Mouse (Mus musculus): ENCODE results near the gene Il27ra.

Il27ra gene

DNA sequence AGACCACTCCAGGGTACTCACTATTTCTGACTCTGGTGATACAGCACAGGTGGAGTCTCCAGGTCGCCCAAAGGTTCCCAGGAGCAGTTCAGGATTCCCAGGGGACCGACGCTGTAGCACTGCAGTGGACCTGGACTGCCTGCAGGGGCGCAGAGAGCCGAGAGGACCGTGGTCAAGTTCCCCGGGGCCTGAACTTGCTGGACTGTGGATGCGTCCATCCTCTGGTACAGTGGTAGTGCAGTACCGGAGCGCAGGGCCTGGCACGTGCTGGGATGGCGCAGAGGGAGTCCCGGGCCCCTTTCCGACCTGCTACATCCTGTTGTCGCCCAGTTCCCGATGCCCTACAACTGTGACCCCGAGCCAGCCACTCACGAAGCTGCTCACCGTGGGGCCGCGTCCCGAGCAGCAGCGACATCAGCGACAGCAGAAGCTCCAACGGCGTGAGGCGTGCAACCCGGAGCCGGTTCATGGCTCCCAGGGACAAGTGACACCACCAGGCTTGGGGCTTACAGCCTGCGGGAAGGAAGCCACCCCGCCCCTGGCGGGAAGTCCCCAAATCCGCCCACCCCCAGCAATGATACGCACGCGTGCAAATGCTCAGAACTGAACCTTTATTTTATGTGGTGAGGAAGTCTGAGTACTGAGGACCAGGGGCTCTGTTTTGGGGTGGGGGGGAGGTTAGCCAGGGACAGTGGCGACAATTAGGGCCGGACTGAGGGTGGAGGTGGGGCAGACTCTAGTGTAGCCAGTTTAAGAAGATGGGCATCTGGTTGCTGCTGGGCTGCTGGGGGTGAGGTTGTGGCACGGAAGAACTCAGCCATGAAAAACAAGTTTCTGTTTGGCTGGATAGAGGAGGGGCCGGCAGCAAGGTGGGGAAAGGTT, at the start of gene Il27ra:
Gene Il27ra, minus strand, starts transcription at position 524 of the 882 bp plus-strand sequence.
- DNase-seq (ENCODE audit: low spot score in 2 of 2) = peak in 1 of 2 experiments; percentile 20

DNA sequence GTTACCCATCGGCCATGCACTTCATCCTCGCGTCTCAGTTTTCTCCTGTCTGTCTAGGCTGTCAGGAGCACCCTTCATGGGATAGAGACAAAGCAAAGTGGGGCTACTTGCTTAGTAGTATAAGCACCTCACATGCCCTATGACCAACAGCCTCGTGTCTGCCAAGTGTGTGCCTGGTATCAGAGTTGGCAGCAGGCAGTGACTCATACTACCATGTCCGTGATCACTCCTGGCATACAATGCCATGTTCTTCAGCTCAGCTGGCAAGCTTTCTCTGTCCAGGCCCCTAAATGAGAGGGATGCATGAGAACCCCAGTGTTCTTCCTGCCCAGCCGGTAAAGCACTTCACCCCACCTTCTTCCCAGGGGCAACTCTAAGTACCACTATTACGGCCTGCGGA, 48.2 kb upstream of the Il27ra start:
- DNase-seq (ENCODE audit: low spot score in 2 of 2) = no peak

DNA sequence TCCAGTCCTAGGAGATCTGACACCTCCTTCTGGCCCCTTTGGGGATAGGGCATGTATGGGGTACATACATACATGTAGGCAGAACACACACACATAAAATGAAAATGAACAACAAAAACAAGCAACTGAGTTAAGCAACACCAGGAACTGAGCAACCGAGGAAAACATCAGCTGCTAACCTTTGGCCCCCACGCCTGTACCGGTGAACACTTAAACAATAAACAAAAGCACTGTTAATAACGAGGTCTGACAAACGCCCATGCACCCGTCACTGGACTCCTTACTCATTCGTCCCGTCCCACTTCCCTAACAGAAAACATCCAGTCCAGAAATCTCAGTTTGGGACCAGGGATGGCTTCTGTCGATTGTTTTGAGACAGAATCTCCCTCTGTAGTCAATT, 46.9 kb upstream of the Il27ra start:
- DNase-seq (ENCODE audit: low spot score in 2 of 2) = no peak

DNA sequence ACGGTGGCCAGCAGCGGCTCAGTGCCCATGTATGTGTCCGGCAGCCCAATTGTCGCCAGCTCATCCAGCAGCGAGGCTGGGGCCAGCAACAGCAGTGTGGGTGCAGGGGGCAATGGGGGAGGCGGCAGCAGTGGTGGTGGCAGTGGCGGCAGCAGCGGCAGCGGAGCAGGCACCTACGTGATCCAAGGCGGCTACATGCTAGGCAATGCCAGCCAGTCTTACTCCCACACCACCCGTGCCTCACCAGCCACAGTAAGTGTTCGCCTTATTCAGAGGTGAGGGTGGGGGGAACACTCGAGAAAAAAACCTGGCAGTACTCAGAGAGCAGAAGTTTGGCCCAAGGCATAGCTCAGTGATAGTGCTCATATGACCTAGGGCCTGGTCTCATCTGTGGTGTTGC, 45.4 kb upstream of the Il27ra start:
- DNase-seq (ENCODE audit: low spot score in 2 of 2) = no peak

DNA sequence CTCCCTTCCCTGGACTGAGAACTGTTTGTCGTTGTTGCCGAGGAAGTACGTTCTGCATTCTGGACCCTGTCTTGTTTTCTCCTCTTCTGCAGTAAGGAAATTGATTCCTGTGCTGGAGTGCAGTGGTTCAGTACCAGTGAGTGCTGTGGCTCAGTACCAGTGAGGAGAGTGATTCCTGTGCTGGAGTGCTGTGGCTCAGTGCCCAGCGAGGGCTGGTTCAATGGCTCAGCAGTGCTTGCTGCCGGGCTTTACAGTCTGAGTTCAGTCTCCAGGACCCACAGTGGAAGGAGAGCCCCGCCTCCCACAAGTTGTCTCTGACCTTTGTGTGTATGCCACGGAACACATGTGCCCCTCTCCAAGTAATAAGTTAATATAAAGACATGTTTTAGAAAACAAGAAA, 44.8 kb upstream of the Il27ra start:
- DNase-seq (ENCODE audit: low spot score in 2 of 2) = no peak

DNA sequence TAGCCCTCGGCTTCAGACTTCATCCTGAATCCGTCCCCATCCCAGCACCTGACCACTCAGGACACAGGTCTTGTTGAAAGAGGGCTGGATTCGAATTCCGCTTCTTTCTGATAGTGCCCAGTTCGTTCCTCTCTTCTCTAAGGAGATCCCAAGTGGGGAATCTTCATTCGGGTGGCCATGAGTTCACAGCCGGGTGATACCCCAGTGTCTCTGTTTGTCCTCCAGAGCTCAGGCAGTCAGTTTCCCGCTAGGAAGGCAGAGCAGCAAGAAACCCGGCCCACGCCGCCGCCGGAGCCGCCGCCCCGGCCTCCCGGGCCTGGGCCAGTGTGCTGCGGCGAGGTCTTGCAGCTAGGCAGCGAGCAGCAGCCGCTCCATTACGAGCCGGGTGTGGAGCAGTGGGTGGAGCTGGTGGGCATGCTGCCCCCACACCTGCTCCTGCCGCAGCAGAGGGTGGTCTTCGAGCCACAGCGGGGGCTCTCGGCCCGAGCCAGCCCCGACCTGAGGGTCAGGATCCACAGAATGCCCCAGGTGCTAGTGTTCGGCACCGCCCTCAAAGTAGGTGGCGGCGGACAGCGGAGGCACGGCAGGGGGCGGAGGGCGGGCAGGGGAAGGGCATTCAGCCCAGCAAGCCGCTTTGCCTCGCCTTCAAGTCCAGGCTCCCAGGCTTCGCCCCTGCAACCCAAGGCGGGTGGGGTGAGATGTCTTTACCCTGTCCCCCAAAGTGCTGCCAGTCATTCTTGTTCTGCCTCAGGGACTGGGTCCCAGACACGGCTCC, 42.1 kb upstream of the Il27ra start:
- DNase-seq (ENCODE audit: low spot score in 2 of 2) = no peak

DNA sequence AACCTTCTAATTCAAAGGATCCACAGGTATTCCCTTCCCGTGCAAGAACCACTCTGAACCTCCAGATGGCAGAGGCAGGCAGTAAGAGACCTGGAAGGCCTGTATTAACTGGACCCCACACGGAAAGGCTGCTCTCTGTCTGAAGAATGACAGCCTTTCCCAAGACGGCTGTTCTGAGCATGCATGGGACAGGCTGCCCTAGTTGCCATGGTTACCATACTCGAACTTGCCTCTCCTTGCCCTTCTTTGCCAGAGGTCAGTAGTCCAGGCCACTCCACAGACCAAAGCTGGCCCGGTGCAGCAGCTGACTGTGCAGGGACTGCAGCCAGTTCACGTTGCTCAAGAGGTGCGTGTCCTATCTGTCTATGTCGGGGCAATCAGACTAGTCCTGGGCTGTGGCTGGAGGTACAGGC, 41.4 kb upstream of the Il27ra start:
- no peak for DNase-seq (ENCODE audit: low spot score in 2 of 2)

DNA sequence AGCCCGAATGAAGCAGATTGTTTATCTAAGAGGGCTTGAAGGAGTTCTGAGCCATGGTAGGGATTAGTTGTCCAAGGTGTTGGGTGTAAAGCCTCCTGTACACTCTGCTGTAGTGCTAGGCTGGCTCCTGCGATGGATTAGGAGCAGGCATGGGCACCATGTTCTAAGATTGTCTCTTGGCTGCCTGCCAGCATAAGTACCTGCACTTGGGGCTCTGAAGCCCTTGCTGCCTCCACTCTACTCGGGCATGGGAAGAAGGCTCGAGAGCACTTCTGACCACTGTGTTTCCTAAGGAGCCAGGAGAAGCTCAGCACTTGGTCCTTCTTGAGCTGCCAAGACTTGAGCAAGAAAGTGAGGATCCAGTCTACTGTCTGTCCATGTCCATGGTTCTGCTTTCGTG, 36.8 kb upstream of the Il27ra start:
- no peak for DNase-seq (ENCODE audit: low spot score in 2 of 2)

DNA sequence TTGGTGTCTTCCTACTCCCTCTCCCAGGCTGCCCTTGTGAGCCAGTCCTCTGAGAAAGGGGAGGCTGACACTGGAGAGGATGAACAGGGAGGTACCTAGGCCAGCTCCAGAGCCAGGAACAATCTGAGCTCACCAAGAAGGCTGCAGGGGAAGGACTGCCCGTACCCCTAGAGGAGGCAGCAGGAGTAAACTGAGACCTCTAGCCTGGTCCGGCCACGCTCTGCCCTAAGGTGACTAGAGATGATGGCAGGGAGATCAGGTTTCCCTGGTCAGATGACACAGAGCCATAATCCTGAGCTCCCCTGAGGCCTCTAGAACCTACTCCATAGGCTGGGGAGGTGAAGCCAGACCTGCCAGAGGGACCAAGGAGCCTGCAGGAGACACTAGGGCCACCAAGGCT, 34.5 kb upstream of the Il27ra start:
- DNase-seq (ENCODE audit: low spot score in 2 of 2) = no peak

DNA sequence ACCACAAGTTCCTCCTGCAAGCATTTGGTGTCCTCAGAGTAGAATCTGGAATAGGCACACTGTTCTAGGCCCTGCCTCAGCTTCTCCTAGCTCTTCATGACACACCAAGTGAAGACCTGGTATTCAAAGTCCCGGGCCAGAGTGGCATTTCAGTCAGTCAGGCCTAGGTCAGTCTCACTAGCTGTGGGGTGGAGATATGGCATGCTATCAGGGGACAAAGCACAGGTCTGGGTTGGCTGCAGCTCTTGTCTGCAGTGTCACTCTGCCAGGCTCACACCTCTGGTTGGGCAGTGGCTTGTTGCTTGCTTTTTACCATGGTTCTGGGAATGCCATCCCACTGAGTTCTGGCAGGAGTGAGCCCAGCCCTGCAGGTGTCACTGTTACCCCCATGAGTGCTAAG, 34.0 kb upstream of the Il27ra start:
- DNase-seq (ENCODE audit: low spot score in 2 of 2) = no peak

DNA sequence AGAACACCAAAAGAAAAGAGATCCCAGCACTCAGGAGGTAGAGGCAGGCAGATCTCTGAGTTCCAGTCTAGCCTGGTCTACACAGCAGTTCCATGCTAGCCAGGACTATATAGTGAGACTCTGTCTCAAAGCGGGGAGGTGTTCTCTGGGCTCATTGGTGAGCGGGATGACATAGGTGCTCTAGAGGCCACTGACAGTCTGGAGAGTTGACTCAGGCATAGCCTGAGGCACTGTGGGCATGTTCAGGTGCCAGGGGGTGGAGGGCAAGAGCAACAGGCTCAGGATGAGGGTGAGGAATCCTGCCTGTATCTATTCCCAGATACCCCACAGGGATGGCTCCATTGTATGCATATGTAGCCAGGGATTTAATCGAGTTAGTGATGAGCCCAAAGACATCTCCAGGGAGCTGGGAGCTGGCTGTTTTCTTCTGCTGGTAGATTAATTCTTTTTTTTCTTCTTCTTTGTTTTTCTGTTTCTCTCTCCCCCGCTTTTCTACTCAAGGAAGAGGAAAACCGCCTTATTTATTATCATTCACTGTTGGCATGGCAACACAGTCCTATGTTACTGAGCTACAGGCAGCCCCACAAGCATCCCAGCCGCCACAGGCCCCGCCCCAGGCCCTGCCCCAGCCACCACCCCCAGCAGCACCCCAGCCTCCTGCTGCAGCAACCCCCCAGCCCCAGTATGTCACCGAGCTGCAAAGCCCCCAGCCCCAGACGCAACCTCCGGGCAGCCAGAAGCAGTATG, 31.0 kb upstream of the Il27ra start:
- no peak for DNase-seq (ENCODE audit: low spot score in 2 of 2)

DNA sequence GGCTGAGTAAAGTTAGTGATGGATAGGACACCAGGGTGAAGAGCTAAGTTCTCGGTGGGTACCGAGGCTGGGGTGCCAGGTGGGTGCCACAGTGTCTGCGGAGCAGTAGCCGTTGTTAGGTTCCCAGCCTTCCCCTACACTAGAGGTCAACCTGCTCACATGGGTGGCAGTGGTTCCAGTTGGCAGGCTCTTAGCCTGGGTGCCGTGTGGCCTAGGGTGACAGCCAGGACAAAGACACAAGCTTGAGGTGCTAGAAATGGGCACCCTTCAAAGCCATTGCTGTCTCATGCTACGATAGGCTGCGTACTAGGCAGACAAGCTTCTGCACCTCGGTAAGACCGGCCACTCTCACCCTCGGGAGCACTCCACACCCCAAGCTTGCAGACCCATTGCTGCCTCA, 29.9 kb upstream of the Il27ra start:
- DNase-seq (ENCODE audit: low spot score in 2 of 2) = no peak

DNA sequence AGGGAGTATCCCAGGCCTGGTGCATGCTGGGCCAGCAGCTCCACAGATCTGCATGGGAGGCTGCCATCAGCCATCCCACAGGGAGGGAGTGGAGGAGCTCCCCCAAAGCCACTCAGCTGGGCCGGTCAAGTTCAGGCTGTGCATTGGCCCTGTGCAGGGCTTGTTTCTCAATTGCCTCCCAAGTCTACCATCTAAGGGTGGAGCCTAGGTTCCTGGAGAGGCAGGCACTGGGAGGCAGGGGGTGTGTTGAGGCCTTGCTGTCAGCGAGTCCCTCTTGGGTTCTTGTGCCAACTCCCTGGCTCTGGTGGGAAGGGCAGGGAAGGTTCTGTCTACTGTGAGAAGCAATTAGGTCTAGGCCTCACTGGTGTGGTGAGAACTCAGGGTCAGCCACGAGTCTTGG, 29.5 kb upstream of the Il27ra start:
- DNase-seq (ENCODE audit: low spot score in 2 of 2) = no peak

DNA sequence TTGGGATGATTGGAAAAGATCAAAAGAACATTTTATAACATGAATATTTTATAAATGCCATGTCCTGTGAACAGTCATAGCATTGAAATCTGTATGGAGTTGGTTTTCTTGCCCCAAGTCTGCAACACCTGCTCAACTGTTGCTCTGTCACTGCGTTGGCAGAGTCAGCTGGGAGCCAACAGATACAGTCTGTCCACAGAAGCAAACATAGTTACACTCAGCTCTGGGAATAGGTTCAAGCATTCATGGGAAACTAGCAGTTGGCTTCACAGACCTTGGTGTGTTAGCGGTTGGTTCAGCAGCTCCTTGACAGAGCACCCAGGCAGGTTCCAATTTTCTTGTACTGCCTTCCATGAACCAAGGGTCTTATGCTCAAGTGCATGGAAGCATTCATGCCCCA, 28.3 kb upstream of the Il27ra start:
- DNase-seq (ENCODE audit: low spot score in 2 of 2) = no peak

DNA sequence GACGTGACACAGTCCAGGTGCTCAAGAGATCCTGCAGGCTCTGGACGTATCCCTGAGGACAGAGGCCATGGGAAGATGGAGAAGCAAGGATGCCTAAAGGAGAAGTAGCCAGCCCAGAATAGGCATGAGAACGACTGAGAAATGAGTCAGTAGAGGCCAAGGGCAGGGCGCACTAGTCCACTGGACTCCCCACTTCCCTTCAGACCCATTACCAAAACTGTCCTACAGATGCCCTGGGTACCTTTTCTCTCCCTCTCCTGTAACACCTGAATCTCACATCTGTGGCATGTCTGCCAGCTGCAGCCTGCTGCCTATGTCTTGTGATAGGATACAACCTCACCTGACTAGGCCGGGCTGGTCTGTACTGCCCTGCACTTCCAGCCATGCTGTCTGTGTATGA, 27.9 kb upstream of the Il27ra start:
- DNase-seq (ENCODE audit: low spot score in 2 of 2) = no peak

DNA sequence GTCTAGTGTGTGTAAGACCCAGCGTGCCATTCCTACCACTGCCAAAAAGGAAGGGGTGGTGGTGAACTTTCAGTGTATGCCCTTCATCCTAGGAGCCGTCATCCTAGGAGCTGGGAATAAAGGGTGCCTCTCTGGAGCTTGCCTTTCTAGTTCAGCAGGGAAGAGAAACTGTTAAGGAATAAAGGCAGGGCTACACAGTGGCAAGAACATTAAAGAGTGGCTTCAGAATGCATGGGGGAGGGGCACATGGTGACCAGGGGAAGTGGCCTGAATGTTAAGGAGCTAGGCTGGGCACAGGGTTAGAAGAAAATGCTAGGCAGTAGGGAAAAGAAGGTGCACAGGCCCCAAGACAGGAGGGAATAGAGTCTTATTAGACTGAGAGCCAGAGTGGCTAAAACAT, 27.4 kb upstream of the Il27ra start:
- no peak for DNase-seq (ENCODE audit: low spot score in 2 of 2)

DNA sequence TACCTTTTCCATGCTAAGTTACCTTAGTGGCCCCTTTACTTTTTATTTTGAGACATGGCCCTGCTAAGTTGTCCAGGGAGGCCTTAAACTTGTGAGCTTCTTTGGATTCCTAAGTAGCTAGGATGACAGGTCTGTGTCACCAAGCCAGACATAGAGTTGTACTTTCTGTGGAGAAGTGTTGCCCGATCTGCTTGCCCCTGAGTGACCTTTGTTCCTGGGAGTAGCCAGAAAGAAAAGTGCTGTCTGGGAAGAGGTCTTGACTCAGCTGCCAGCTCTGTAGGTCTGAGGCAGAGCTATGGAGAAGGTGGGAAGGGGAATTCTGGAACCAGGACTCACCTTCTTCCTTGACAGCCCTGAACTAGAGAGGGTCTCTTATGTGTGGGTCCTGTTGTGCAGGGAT, 26.8 kb upstream of the Il27ra start:
- DNase-seq (ENCODE audit: low spot score in 2 of 2) = no peak

DNA sequence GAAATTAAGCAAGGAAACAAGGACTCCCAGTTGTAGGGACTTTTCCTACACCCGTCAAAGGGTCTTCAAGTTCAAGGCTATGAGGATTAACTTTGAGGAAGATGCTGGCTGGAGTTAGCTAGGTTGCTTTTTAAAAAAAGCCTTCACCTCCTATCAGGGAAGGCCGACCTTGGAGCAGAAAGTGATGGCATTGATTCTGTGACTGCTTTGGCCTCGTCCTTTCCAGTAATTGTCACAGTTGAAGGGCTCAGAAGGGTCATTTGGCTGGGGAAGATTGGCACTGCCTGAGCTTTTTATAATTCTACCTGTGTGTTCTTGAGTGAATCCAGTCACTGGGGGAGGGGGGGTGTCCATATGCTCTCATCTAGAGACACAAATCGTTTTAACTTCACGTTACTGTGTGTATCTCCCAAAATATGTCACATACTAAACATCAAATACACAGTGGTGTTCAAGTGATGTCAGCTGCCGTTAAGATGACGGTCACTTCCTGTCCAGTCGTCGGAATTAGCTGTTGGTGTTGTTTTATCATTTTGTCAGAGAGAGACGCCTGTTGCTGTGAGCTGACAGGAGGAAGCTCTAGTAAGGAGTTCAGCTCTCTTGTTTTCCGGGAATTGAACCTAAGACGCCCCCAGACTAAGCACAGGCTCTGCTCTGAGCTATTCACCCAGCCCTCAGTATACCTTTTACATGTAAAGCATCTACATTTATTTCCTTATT, 26.1 kb upstream of the Il27ra start:
- no peak for DNase-seq (ENCODE audit: low spot score in 2 of 2)

DNA sequence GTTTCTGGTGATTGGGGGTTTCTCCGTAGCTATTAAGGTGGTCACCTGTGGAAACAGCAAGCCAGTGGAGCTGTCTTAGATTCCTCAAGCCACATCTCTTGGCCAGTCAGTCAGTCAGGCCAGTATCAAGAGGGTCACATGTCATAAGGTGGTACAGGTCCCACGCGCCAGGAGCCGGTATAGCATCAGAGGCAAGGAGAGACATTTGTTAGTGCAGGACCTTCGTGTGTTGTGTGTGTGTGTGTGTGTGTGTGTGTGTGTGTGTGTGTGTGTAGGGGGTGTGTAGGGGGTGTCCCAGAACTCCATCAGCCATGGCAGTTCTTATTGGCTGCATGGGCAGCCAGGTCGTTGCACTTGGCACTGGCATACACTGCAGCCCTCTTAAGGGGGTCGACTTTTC, 25.5 kb upstream of the Il27ra start:
- DNase-seq (ENCODE audit: low spot score in 2 of 2) = no peak

DNA sequence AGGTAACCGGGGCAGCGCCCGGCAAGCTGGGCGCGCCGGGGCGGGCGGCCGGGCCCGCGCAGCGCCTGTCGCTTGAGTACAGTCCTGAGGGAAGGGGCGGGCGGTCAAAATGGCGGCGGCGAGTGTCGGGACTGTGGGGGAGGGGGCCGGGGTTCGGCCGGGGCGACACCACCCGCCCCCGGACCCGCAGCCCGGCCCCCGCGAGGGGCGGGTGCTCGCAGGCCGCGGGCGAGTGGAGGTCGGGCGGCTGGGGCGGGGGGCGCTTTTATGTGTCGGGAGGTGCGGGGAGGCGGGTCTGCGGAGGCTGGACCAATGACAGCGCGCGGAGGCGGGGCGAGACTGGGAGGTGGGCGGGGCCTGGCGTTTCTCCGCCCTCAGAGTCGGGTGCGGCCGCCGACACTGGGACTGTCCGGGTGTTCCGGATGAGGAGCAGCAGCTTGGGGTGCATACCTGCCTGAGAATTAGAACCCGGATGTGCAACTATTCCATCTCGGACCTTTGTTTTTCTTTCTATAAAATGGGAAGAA, 24.7 kb upstream of the Il27ra start:
- DNase-seq (ENCODE audit: low spot score in 2 of 2) = peak; percentile 93 to 94

DNA sequence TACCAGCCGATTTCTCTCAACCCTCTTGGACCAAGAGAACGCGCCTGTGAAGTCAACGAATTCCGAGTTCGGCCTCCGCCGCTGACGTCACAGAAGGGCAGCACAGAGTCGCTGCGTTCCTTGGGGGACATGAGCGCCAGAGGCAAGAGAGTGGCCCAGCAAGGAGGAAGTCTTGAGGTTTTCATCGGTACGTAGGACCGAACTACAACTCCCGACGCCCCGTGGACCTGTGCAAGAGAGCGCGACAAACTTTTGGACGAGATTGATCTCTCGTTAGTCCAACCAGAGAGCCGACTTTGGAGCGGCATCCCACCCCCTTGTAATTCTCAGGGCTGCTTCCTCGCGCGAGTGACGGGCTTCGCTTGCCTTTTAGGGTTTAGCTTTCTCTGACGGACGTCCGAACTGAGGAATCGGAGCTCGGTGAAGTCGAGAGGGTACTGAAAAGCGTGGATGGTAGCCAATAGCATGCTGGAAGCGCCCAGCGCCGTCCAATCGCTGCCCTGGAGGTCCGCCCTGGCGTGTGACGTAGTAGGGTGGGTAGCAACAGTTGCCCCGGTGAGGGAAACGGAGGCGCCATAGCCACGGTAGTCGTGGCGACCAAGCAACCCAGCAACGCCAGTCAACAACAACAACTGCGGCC, 24.0 kb upstream of the Il27ra start, which contains the start of gene Rfx1:
Gene Rfx1, plus strand, starts transcription at position 544 of the 640 bp plus-strand sequence.
- DNase-seq (ENCODE audit: low spot score in 2 of 2) = peak; percentile 99

Measured in frontal cortex, postnatal 25 days (tissue).